Mouse (Mus musculus): ENCODE data around the gene Olfr1087. TPM values are rescaled to one million over a fixed set of nuclear protein-coding genes. Genes with fewer than 3 reads are reported as not detected.
"Not testable (repeated sequence)": the region's sequence is repeated elsewhere in the genome, so short reads cannot be mapped to it uniquely, and the experiment has no call there.

Olfr1087 gene
- total RNA-seq (2015) (not detected in 2 replicates), total RNA-seq (2017) (not detected in 2 replicates)

DNA sequence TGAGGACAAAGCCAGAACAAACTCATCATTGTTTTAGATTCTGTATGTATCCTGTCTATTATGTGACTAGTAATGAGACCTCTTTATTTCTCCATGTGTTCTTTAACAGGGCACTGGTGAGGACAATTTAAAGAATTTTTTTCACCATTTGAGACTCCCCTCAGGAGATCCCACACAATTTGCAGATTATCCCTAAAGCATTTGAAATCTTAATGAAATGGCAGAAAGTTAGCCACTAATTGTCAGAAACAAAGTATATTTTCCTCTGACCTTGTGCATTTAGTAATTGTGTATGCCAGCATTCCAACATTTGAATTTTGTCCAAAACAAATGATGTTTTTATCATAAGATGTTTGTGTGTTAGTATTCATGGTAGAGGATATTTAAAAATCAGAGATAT is at the start of gene Olfr1087:
Gene Olfr1087 (minus strand): TSS at position 101 of the 400 bp plus-strand sequence.
- no peak for ATAC-seq (ENCODE audit: poor library complexity, severe bottlenecking)

GRCm38 (mm10) chr2:86733601-86734000 is 35.4 kb upstream of the Olfr1087 start, which contains the start of gene Olfr1089:
Gene Olfr1089, minus strand, starts transcription at chr2:86733701.
- ATAC-seq (ENCODE audit: poor library complexity, severe bottlenecking), result no peak

- ATAC-seq (ENCODE audit: poor library complexity, severe bottlenecking), result no peak
These were observed 18.2 kb downstream of the Olfr1087 start, which contains the start of gene Olfr1086 for GRCm38 (mm10) chr2:86679992-86680391. Gene Olfr1086, minus strand, starts transcription at chr2:86680092.

- ATAC-seq (ENCODE audit: poor library complexity, severe bottlenecking), result no peak
These were observed 36.3 kb downstream of the Olfr1087 start, which contains the start of gene Olfr1085 for GRCm38 (mm10) chr2:86661919-86662318. Gene Olfr1085, minus strand, starts transcription at chr2:86662019.

DNA sequence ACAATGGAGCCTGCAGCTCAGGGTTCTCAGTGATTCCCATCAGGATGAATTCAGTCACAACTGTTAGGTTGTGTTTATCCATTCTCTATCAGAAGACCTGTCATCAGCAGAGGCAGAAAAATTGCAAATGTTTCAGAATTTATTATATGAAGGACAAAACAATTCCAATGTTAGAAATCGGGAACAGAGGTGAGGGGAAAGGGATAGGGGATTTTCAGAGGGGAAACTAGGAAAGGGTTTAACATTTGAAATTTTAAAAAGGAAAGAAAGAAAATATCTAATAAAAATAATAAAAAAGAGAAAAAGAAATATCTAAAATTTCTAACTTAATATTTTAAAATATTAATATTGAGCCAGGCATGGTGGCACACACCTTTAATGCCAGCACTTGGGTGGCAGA is 58.6 kb downstream of the Olfr1087 start, which contains the start of gene Olfr1084:
Gene Olfr1084 (minus strand): TSS at position 101 of the 400 bp plus-strand sequence.
- ATAC-seq (ENCODE audit: poor library complexity, severe bottlenecking), result not testable (repeated sequence)

Other genes with a start within 250 kb of the Olfr1087 start
- not detected in 2 replicates for gene Olfr1065, start 247.8 kb downstream of the Olfr1087 start, total RNA-seq (2015)
- gene Olfr1065, start 247.8 kb downstream of the Olfr1087 start, total RNA-seq (2017), result not detected in 2 replicates
- gene Olfr1066, start 242.1 kb downstream of the Olfr1087 start, total RNA-seq (2015), result not detected in 2 replicates
- gene Olfr1066, start 242.1 kb downstream of the Olfr1087 start, total RNA-seq (2017), result not detected in 2 replicates
- not detected in 2 replicates for gene Olfr228, start 211.0 kb downstream of the Olfr1087 start, total RNA-seq (2015)
- gene Olfr228, start 211.0 kb downstream of the Olfr1087 start, total RNA-seq (2017), result not detected in 2 replicates
- gene Olfr1076, start 189.9 kb downstream of the Olfr1087 start, total RNA-seq (2015), result not detected in 2 replicates
- not detected in 2 replicates for gene Olfr1076, start 189.9 kb downstream of the Olfr1087 start, total RNA-seq (2017)
- not detected in 2 replicates for gene Olfr1079, start 155.9 kb downstream of the Olfr1087 start, total RNA-seq (2015)
- not detected in 2 replicates for gene Olfr1079, start 155.9 kb downstream of the Olfr1087 start, total RNA-seq (2017)
- gene Olfr1080, start 140.2 kb downstream of the Olfr1087 start, total RNA-seq (2015), result not detected in 2 replicates
- not detected in 2 replicates for gene Olfr1080, start 140.2 kb downstream of the Olfr1087 start, total RNA-seq (2017)
- not detected in 2 replicates for gene Olfr1082, start 99.4 kb downstream of the Olfr1087 start, total RNA-seq (2015)
- gene Olfr1082, start 99.4 kb downstream of the Olfr1087 start, total RNA-seq (2017), result not detected in 2 replicates
- not detected in 2 replicates for gene Olfr1084, start 58.7 kb downstream of the Olfr1087 start, total RNA-seq (2015)
- gene Olfr1084, start 58.7 kb downstream of the Olfr1087 start, total RNA-seq (2017), result not detected in 2 replicates
- not detected in 2 replicates for gene Olfr1085, start 36.4 kb downstream of the Olfr1087 start, total RNA-seq (2015)
- not detected in 2 replicates for gene Olfr1085, start 36.4 kb downstream of the Olfr1087 start, total RNA-seq (2017)
- not detected in 2 replicates for gene Olfr1086, start 18.3 kb downstream of the Olfr1087 start, total RNA-seq (2015)
- gene Olfr1086, start 18.3 kb downstream of the Olfr1087 start, total RNA-seq (2017), result not detected in 2 replicates
- gene Olfr1089, start 35.3 kb upstream of the Olfr1087 start, total RNA-seq (2015), result not detected in 2 replicates
- not detected in 2 replicates for gene Olfr1089, start 35.3 kb upstream of the Olfr1087 start, total RNA-seq (2017)
- not detected in 2 replicates for gene Olfr1090, start 60.6 kb upstream of the Olfr1087 start, total RNA-seq (2015)
- not detected in 2 replicates for gene Olfr1090, start 60.6 kb upstream of the Olfr1087 start, total RNA-seq (2017)
- gene Olfr1093, start 84.1 kb upstream of the Olfr1087 start, total RNA-seq (2015), result not detected in 2 replicates
- not detected in 2 replicates for gene Olfr1093, start 84.1 kb upstream of the Olfr1087 start, total RNA-seq (2017)
- not detected in 2 replicates for gene Olfr141, start 111.6 kb upstream of the Olfr1087 start, total RNA-seq (2015)
- not detected in 2 replicates for gene Olfr141, start 111.6 kb upstream of the Olfr1087 start, total RNA-seq (2017)
- not detected in 2 replicates for gene Olfr1094, start 126.3 kb upstream of the Olfr1087 start, total RNA-seq (2015)
- gene Olfr1094, start 126.3 kb upstream of the Olfr1087 start, total RNA-seq (2017), result not detected in 2 replicates
- gene Olfr1095, start 153.3 kb upstream of the Olfr1087 start, total RNA-seq (2015), result not detected in 2 replicates
- not detected in 2 replicates for gene Olfr1095, start 153.3 kb upstream of the Olfr1087 start, total RNA-seq (2017)
- not detected in 2 replicates for gene Gm13723, start 176.4 kb upstream of the Olfr1087 start, total RNA-seq (2015)
- not detected in 2 replicates for gene Gm13723, start 176.4 kb upstream of the Olfr1087 start, total RNA-seq (2017)
- gene Olfr1097, start 193.8 kb upstream of the Olfr1087 start, total RNA-seq (2015), result not detected in 2 replicates
- not detected in 2 replicates for gene Olfr1097, start 193.8 kb upstream of the Olfr1087 start, total RNA-seq (2017)
- not detected in 2 replicates for gene Olfr1098, start 226.2 kb upstream of the Olfr1087 start, total RNA-seq (2015)
- not detected in 2 replicates for gene Olfr1098, start 226.2 kb upstream of the Olfr1087 start, total RNA-seq (2017)